Mouse (Mus musculus) myocyte (in vitro differentiated cells): ENCODE results near the gene Uvrag.

Experiments
- E2F4 ChIP-seq: IDR thresholded peaks from one replicate; pipeline ENCODE4 v1.6.1; 2011; ENCODE audit warnings: mild to moderate bottlenecking, control low read depth, moderate library complexity; ENCODE audit not compliant: insufficient read depth
- MAX ChIP-seq: IDR thresholded peaks from one replicate; pipeline ENCODE4 v1.6.1; 2011; ENCODE audit warnings: low read depth, mild to moderate bottlenecking, control low read depth
- MYOG ChIP-seq, 3 experiments: IDR thresholded peaks; one replicate each; pipeline ENCODE4 v1.6.1; 2011; ENCODE audit warnings: control low read depth in 2 of 3, low read depth in 2 of 3, mild to moderate bottlenecking in 2 of 3; ENCODE audit not compliant: insufficient read length in 2 of 3, control insufficient read depth in 1 of 3, insufficient read depth in 1 of 3
- POLR2A ChIP-seq: IDR thresholded peaks from one replicate; pipeline ENCODE4 v1.6.1; 2011; ENCODE audit warnings: low read depth, mild to moderate bottlenecking, control low read depth, moderate library complexity; ENCODE audit not compliant: insufficient read length
- POLR2AphosphoS2 ChIP-seq: IDR thresholded peaks from one replicate; pipeline ENCODE4 v1.6.1; 2011; ENCODE audit warnings: low read depth, control low read depth; ENCODE audit not compliant: insufficient read length
- REST ChIP-seq: IDR thresholded peaks from one replicate; pipeline ENCODE4 v1.6.1; 2011; ENCODE audit warnings: mild to moderate bottlenecking, control low read depth, moderate library complexity; ENCODE audit not compliant: insufficient read depth, insufficient read length
- SRF ChIP-seq: IDR thresholded peaks from one replicate; pipeline ENCODE4 v1.6.1; 2011; ENCODE audit warnings: low read depth; ENCODE audit not compliant: control insufficient read depth, insufficient read length
- TCF12 ChIP-seq: IDR thresholded peaks from one replicate; pipeline ENCODE4 v1.6.1; 2011; ENCODE audit warnings: mild to moderate bottlenecking, control low read depth; ENCODE audit not compliant: poor library complexity, insufficient read depth, severe bottlenecking
- TCF3 ChIP-seq: IDR thresholded peaks from one replicate; pipeline ENCODE4 v1.6.1; 2011; ENCODE audit warnings: low read depth, control low read depth; ENCODE audit not compliant: insufficient read length
- USF1 ChIP-seq: IDR thresholded peaks from one replicate; pipeline ENCODE4 v1.6.1; 2011; ENCODE audit warnings: low read depth, mild to moderate bottlenecking, control low read depth, moderate library complexity

DNA sequence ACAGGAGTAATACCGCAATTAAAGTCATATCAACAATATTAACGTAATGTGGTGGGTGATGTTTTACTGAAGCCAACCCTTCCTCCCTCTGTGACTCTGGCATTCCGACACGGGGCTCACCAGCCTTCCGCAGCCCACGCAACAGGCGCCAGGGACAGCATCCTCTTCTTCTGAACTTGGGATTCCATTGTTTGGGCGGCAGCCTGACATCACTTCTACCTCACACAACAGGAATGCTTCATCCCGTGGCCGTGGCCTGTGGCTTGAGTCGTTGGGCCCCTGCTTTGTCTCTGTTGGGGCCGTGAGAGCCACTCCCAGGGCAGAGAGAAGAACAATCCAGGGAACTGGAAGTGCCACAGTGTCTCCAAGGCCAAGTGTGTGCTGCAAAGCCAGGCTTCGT, 264.8 kb downstream of the Uvrag start:
- no peak for TF ChIP-seq USF1
- TF ChIP-seq MYOG (IDR thresholded peaks at IDR 0.05; ENCODE audit: control insufficient read depth in 1 of 3, insufficient read depth in 1 of 3, insufficient read length in 2 of 3, low read depth in 2 of 3), result no peak
- TF ChIP-seq POLR2A, result no peak
- TF ChIP-seq E2F4, result no peak
- TF ChIP-seq TCF3, result no peak
- no peak for TF ChIP-seq POLR2AphosphoS2
- no peak for TF ChIP-seq TCF12
- no peak for TF ChIP-seq MAX
- TF ChIP-seq SRF, result no peak
- TF ChIP-seq REST, result no peak
